ENCODE assay signal across 8 mouse cellular contexts in the genomic region with DNA sequence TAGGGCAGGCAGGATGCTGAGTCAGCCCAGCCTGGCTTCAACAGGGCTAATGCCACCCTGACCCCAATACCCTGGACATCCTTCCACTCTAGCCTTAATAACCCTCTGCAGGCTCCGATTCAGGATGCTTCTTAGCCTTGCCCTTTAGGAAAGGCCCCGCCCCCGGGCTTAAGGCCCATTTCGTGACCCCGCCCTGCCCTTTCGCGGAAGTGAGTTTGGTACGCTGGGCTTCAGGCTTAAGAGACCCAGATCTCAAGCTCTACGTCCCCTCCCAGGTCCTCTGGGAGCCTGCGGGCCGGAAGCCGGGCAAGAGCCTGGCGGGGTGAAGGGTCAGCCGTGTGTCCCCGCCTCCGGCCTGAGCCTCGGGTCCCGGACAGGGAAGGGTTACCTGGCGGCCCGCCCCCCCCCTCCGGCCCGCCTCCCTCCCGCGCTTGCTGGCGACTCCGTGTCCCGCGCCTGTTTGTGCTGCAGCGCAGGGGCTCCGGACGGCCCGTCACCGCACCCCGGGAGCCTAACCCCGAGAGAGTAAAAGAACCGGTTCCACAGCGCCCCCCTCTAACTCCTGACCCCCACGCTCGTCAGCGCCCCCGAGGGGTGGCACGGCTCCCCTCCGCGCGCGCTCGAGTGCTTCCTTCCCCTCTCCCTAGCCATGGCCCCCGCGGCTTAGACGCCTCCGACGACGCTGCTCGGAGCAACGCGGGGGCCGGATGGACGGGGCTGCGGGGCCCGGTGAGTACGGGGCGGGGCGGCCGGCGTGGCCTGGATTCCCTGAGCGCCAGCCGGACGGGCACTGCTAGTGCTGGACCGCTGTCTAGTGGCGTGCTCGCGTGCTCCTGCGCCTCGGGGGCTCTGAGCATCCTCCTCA. TPM values are rescaled to one million over a fixed set of nuclear protein-coding genes. Genes with fewer than 3 reads are reported as not detected.
DNase-seq lines count a peak whose midpoint lies in the region; ATAC-seq and TF ChIP-seq lines count a peak whose summit lies in the region.

TSS of gene Rom1 (minus strand) at position 133 of the 865 bp plus-strand sequence.
TSS of gene Eml3 (plus strand) at position 329 of the 865 bp plus-strand sequence.

- peak; percentile 63 for TF ChIP-seq CTCF in heart, adult 2 months (IDR thresholded peaks at IDR 0.05)
- TF ChIP-seq CTCF in kidney, adult 2 months (conservative IDR thresholded peaks at IDR 0.05; ENCODE audit: insufficient read depth, insufficient read length, low read depth, low read length): no peak
- peak; percentile 67 for TF ChIP-seq CTCF in liver, embryonic 14.5 days (IDR thresholded peaks at IDR 0.05; ENCODE audit: low read depth)
- TF ChIP-seq CTCF in stomach, postnatal 0 days (IDR thresholded peaks at IDR 0.05; ENCODE audit: low read depth): peak; percentile 63

- peak; percentile 50; the same call in 1 of the 2 replicates for TF ChIP-seq POLR2A in heart, adult 2 months (IDR thresholded peaks at IDR 0.05; ENCODE audit: insufficient read depth, low read depth, low read length)
- TF ChIP-seq POLR2A in kidney, adult 2 months (IDR thresholded peaks at IDR 0.05; ENCODE audit: low read depth, low read length): no peak

- no peaks in the 10 kb centered on the region for H3K36me3 ChIP-seq in embryonic facial prominence, embryonic 11.5 days (replicated peaks; ENCODE audit: control insufficient read depth, insufficient read depth, low read depth, low read length)
- H3K36me3 ChIP-seq in heart, adult 2 months (ENCODE audit: control insufficient read depth, insufficient read depth, low read length): no peaks in the 10 kb centered on the region
- no peaks in the 10 kb centered on the region; the same call in none of the 2 replicates for H3K36me3 ChIP-seq in kidney, adult 2 months (ENCODE audit: control insufficient read depth, insufficient read depth, low read length)
- peaks cover 8% of the 10 kb centered on the region for H3K36me3 ChIP-seq in liver, embryonic 14.5 days (replicated peaks; ENCODE audit: control insufficient read depth, insufficient read depth, low read depth)
- H3K36me3 ChIP-seq in stomach, postnatal 0 days (ENCODE audit: control insufficient read depth, insufficient read depth, low read length): peaks cover 11% of the 10 kb centered on the region; the same call in 1 of the 2 replicates

- peak within 1 kb of the TSS; percentile 83 for H3K9ac ChIP-seq in embryonic facial prominence, embryonic 11.5 days (replicated peaks; ENCODE audit: low read length)
- peak within 1 kb of the TSS; percentile 87 for H3K9ac ChIP-seq in heart, adult 2 months (ENCODE audit: low read depth, low read length)
- peak within 1 kb of the TSS; percentile 74 for H3K9ac ChIP-seq in liver, embryonic 14.5 days (replicated peaks)
- peak within 1 kb of the TSS; percentile 88 for H3K9ac ChIP-seq in stomach, postnatal 0 days (ENCODE audit: low read length)

- peak within 1 kb of the TSS; percentile 47; the same call in 1 of the 2 replicates for H3K27ac ChIP-seq in embryonic facial prominence, embryonic 11.5 days (replicated peaks; ENCODE audit: low read depth, low read length)
- peak within 1 kb of the TSS; percentile 83 for H3K27ac ChIP-seq in heart, adult 2 months
- H3K27ac ChIP-seq in kidney, adult 2 months (ENCODE audit: insufficient read depth, low read depth, low read length): peak within 1 kb of the TSS; percentile 76
- H3K27ac ChIP-seq in liver, embryonic 14.5 days: peak within 1 kb of the TSS; percentile 64
- H3K27ac ChIP-seq in stomach, postnatal 0 days (replicated peaks): peak within 1 kb of the TSS; percentile 93

- WGBS in embryonic facial prominence, embryonic 11.5 days: under 1% methylated on average over 60 of the region's 74 CpGs
- WGBS in heart, adult 2 months: 1% methylated on average over 72 of the region's 74 CpGs
- under 1% methylated on average over 74 of the region's 74 CpGs for WGBS in kidney, adult 2 months
- WGBS in liver, embryonic 14.5 days (ENCODE audit: insufficient replicate concordance): under 1% methylated on average over 72 of the region's 74 CpGs
- whole genome bisulfite sequencing in stomach, postnatal 0 days: under 1% methylated on average over 31 of the region's 74 CpGs

- no peaks in the 10 kb centered on the region for H3K79me2 ChIP-seq in heart, adult 2 months (replicated peaks; ENCODE audit: control insufficient read depth, insufficient read depth, low read length)

- H3K27me3 ChIP-seq in embryonic facial prominence, embryonic 11.5 days (ENCODE audit: control insufficient read depth, insufficient read depth, low read length): no peaks in the 10 kb centered on the region
- no peaks in the 10 kb centered on the region for H3K27me3 ChIP-seq in heart, adult 2 months (ENCODE audit: control insufficient read depth, insufficient read depth, low read length)
- no peaks in the 10 kb centered on the region for H3K27me3 ChIP-seq in kidney, adult 2 months (replicated peaks; ENCODE audit: control insufficient read depth, insufficient read depth, low read length)
- no peaks in the 10 kb centered on the region for H3K27me3 ChIP-seq in liver, embryonic 14.5 days (ENCODE audit: control insufficient read depth, insufficient read depth, low read length)
- no peaks in the 10 kb centered on the region for H3K27me3 ChIP-seq in stomach, postnatal 0 days (ENCODE audit: control insufficient read depth, insufficient read depth, low read length)

- peak; percentile 74 for ATAC-seq in embryonic facial prominence, embryonic 11.5 days (replicated peaks; ENCODE audit: insufficient number of reproducible peaks, low FRiP score, low TSS enrichment, low read depth)
- ATAC-seq in liver, embryonic 14.5 days (ENCODE audit: insufficient read depth): peak; percentile 75
- ATAC-seq in stomach, postnatal 0 days (ENCODE audit: low FRiP score, low TSS enrichment): peak; percentile 84

- intact Hi-C loops in heart, adult 2 months (cut with DNase I): loop anchor here (1.0 kb wide), 1 partner anchor 12 kb away; the partner anchor contains the start of gene Mta2

- peak; percentile 86 for DNase-seq in B cell, adult 2 months
- peak; percentile 95 for DNase-seq in adrenal gland, postnatal 14 days
- peak; percentile 73 for DNase-seq in embryonic facial prominence, embryonic 11.5 days (ENCODE audit: low spot score)
- DNase-seq in heart, adult 2 months: peak; percentile 94 to 96
- peak; percentile 97 for DNase-seq in kidney, adult 2 months
- DNase-seq in liver, embryonic 14.5 days (ENCODE audit: low read depth in 3 of 3, low spot score in 3 of 3): peak; percentile 64 to 79 (median 74)
- peak; percentile 77 to 80 for DNase-seq in natural killer cell, adult 2 months (ENCODE audit: low spot score in 2 of 2)
- DNase-seq in stomach, postnatal 0 days (ENCODE audit: low spot score): peak; percentile 88

- H3K4me2 ChIP-seq in embryonic facial prominence, embryonic 11.5 days (ENCODE audit: low read depth, low read length): peak within 1 kb of the TSS; percentile 81
- peak within 1 kb of the TSS; percentile 76 for H3K4me2 ChIP-seq in liver, embryonic 14.5 days (ENCODE audit: low read depth)
- H3K4me2 ChIP-seq in stomach, postnatal 0 days (replicated peaks; ENCODE audit: low read depth): peak within 1 kb of the TSS; percentile 90

- no peaks in the 10 kb centered on the region for H3K4me1 ChIP-seq in embryonic facial prominence, embryonic 11.5 days (ENCODE audit: control insufficient read depth, insufficient read depth, low read length)
- no peaks in the 10 kb centered on the region; the same call in 1 of the 2 replicates for H3K4me1 ChIP-seq in heart, adult 2 months (ENCODE audit: control insufficient read depth, insufficient read depth, low read length)
- H3K4me1 ChIP-seq in kidney, adult 2 months (ENCODE audit: control insufficient read depth, insufficient read depth, low read length): no peaks in the 10 kb centered on the region
- H3K4me1 ChIP-seq in liver, embryonic 14.5 days (replicated peaks; ENCODE audit: control insufficient read depth in 2 of 2, insufficient read depth in 2 of 2, low read length in 1 of 2): peaks cover 20 to 30% of the 10 kb centered on the region in 2 experiments
- H3K4me1 ChIP-seq in stomach, postnatal 0 days (replicated peaks; ENCODE audit: control insufficient read depth, insufficient read depth): peaks cover 6% of the 10 kb centered on the region; the same call in 1 of the 2 replicates

- TF ChIP-seq EP300 in heart, adult 2 months (IDR thresholded peaks at IDR 0.05; ENCODE audit: insufficient read depth, low read depth, low read length): peak; percentile 42; the same call in 1 of the 2 replicates
- TF ChIP-seq EP300 in liver, embryonic 14.5 days (IDR thresholded peaks at IDR 0.05; ENCODE audit: low read depth): no peak
- no peak for TF ChIP-seq EP300 in stomach, postnatal 0 days (optimal IDR thresholded peaks at IDR 0.05)

- H3K9me3 ChIP-seq in embryonic facial prominence, embryonic 11.5 days (replicated peaks; ENCODE audit: control insufficient read depth, low read length): no peaks in the 10 kb centered on the region
- no peaks in the 10 kb centered on the region for H3K9me3 ChIP-seq in liver, embryonic 14.5 days (ENCODE audit: control insufficient read depth, low read length)
- no peaks in the 10 kb centered on the region for H3K9me3 ChIP-seq in stomach, postnatal 0 days (ENCODE audit: control insufficient read depth, low read length)

- H3K4me3 ChIP-seq in embryonic facial prominence, embryonic 11.5 days (ENCODE audit: low read depth, low read length): peak within 1 kb of the TSS; percentile 71
- peak within 1 kb of the TSS; percentile 66 for H3K4me3 ChIP-seq in heart, adult 2 months
- peak within 1 kb of the TSS; percentile 64 for H3K4me3 ChIP-seq in kidney, adult 2 months (ENCODE audit: insufficient read depth, low read depth, low read length)
- peak within 1 kb of the TSS; percentile 70 to 72 for H3K4me3 ChIP-seq in liver, embryonic 14.5 days (ENCODE audit: insufficient read depth in 1 of 2, low read depth in 2 of 2, low read length in 2 of 2)
- peak within 1 kb of the TSS; percentile 81 for H3K4me3 ChIP-seq in stomach, postnatal 0 days (ENCODE audit: low read depth, low read length)

RNA-seq across cellular contexts. Expression of gene Rom1, which starts in this region (rescaled TPM):
- 25.7 and 33.3 TPM in 2 replicates for total RNA-seq in adrenal gland, postnatal 14 days (2021)
- 0.72 and 0.81 TPM in 2 replicates for polyA plus RNA-seq in embryonic facial prominence, embryonic 11.5 days (2014; fragmentation: Nextera tagmentation; extraction: Ambion mirVana)
- 10 to 100 TPM; 21.8 to 23.1 TPM for total RNA-seq in heart, adult 2 months (2021)
- polyA plus RNA-seq in heart, adult 2 months (2012; rRNA removed): 24.9 and 30.7 TPM in 2 replicates
- 12.0 and 13.9 TPM in 2 replicates for polyA plus RNA-seq in kidney, adult 2 months (2012; rRNA removed)
- polyA plus RNA-seq in liver, embryonic 14.5 days (2012; rRNA removed): 2.6 and 2.8 TPM in 2 replicates
- 1.4 and 1.8 TPM in 2 replicates for polyA plus RNA-seq in liver, embryonic 14.5 days (2014; fragmentation: Nextera tagmentation; extraction: Ambion mirVana)
- polyA plus RNA-seq in stomach, postnatal 0 days (2015; fragmentation: Nextera tagmentation; extraction: Ambion mirVana): 3.0 and 3.6 TPM in 2 replicates

RNA-seq across cellular contexts. Expression of gene Eml3, which starts in this region (rescaled TPM):
- total RNA-seq in adrenal gland, postnatal 14 days (2021): 45.4 and 49.5 TPM in 2 replicates
- 8.4 and 9.0 TPM in 2 replicates for polyA plus RNA-seq in embryonic facial prominence, embryonic 11.5 days (2014; fragmentation: Nextera tagmentation; extraction: Ambion mirVana)
- total RNA-seq in heart, adult 2 months (2021): 1 to 10 TPM; 7.0 to 9.7 TPM
- polyA plus RNA-seq in heart, adult 2 months (2012; rRNA removed): 17.6 and 18.4 TPM in 2 replicates
- polyA plus RNA-seq in kidney, adult 2 months (2012; rRNA removed): 35.1 and 35.7 TPM in 2 replicates
- polyA plus RNA-seq in liver, embryonic 14.5 days (2012; rRNA removed): 10.9 and 11.0 TPM in 2 replicates
- 5.6 and 7.8 TPM in 2 replicates for polyA plus RNA-seq in liver, embryonic 14.5 days (2014; fragmentation: Nextera tagmentation; extraction: Ambion mirVana)
- polyA plus RNA-seq in stomach, postnatal 0 days (2015; fragmentation: Nextera tagmentation; extraction: Ambion mirVana): 24.6 and 26.6 TPM in 2 replicates

Comparison
In these comparisons a context has a peak if more than half of its experiments do, and no peak if none do; other contexts are left out.
1. Peak in every context shown above with its lines: DNase-seq, ATAC-seq, H3K4me3 ChIP-seq and H3K27ac ChIP-seq.